Comparison of ENCODE assay signal across 9 mouse cellular contexts in genomic region chr9:70834730-70835154, GRCm38 (mm10).
DNase-seq lines count a peak whose midpoint lies in the region; ATAC-seq and TF ChIP-seq lines count a peak whose summit lies in the region.
"Had no signal": no experiment of that assay in that cellular context is flagged by ENCODE, and none has a peak within 500 bp of the region (broad histone marks: within the 10 kb centered on the region; RNA-seq: fewer than 3 reads in every experiment).

No protein-coding gene starts in this region.

- peak; percentile 24 for DNase-seq in left cerebral cortex, adult 2 months (ENCODE audit: extremely low spot score in 1 of 2, low spot score in 2 of 2)
- DNase-seq in left cerebral cortex, adult 11 months (ENCODE audit: low spot score), result no peak
- peak; percentile 82 for DNase-seq in adrenal gland, postnatal 14 days
- DNase-seq in frontal cortex, postnatal 36 days (ENCODE audit: low spot score in 2 of 2), result peak; percentile 24 to 26
- DNase-seq in intestine, embryonic 14.5 days (ENCODE audit: low spot score), result peak; percentile 73
- DNase-seq in limb, embryonic 10.5 days (ENCODE audit: low spot score), result no peak
- DNase-seq in urinary bladder, postnatal 14 days (ENCODE audit: low spot score), result peak; percentile 91

- H3ac ChIP-seq in myocyte (ENCODE audit: control insufficient read depth, insufficient read length), result no peak overlapping the region

- intact Hi-C loops in left cerebral cortex, adult 2 months (cut with DNase I), result no loop called here

- no peak for TF ChIP-seq POLR2A in myocyte (IDR thresholded peaks at IDR 0.05; ENCODE audit: insufficient read length, low read depth)

- no peaks in the 10 kb centered on the region for H3K9me3 ChIP-seq in intestine, embryonic 14.5 days (ENCODE audit: control insufficient read depth, low read length)
- H3K9me3 ChIP-seq in limb, embryonic 10.5 days (replicated peaks), result no peaks in the 10 kb centered on the region
- H3K9me3 ChIP-seq: neural tube, embryonic 12.5 days had no signal

- WGBS in intestine, embryonic 14.5 days, result 35% methylated on average over 4 of the region's 4 CpGs
- WGBS in limb, embryonic 10.5 days, result 78% methylated on average over 4 of the region's 4 CpGs

- no peak overlapping the region for H3K4me2 ChIP-seq in intestine, embryonic 14.5 days (ENCODE audit: low read length)
- H3K4me2 ChIP-seq in myocyte (ENCODE audit: low read depth), result peak overlapping the region; percentile 54
- H3K4me2 ChIP-seq: neural tube, embryonic 12.5 days had no signal

- H3K27me3 ChIP-seq in intestine, embryonic 14.5 days (replicated peaks; ENCODE audit: control insufficient read depth, insufficient read depth, low read length), result no peaks in the 10 kb centered on the region
- H3K27me3 ChIP-seq in limb, embryonic 10.5 days (ENCODE audit: low read depth, poor library complexity, severe bottlenecking), result no peaks in the 10 kb centered on the region
- H3K27me3 ChIP-seq in myocyte (ENCODE audit: control insufficient read depth, insufficient read depth, insufficient read length), result no peaks in the 10 kb centered on the region
- H3K27me3 ChIP-seq: neural tube, embryonic 12.5 days had no signal

- H3K27ac ChIP-seq in left cerebral cortex, adult 2 months, result peak overlapping the region; percentile 63; the same call in 1 of the 2 replicates
- peak overlapping the region; percentile 34; the same call in 1 of the 2 replicates for H3K27ac ChIP-seq in intestine, embryonic 14.5 days (ENCODE audit: low read depth)
- H3K27ac ChIP-seq in limb, embryonic 10.5 days, result 0 out of 2 replicates have a peak overlapping the region, but pooled peaks have one; percentile 7
- H3K27ac ChIP-seq: neural tube, embryonic 12.5 days had no signal

- no peaks in the 10 kb centered on the region for H3K79me2 ChIP-seq in myocyte (ENCODE audit: control insufficient read depth, insufficient read depth)

- H3K4me1 ChIP-seq in intestine, embryonic 14.5 days (replicated peaks; ENCODE audit: control insufficient read depth, insufficient read depth, low read length), result peaks cover 3% of the 10 kb centered on the region; the same call in 1 of the 2 replicates
- H3K4me1 ChIP-seq in limb, embryonic 10.5 days, result peaks cover 6% of the 10 kb centered on the region; the same call in 1 of the 2 replicates
- H3K4me1 ChIP-seq: neural tube, embryonic 12.5 days had no signal

- H3K36me3 ChIP-seq in intestine, embryonic 14.5 days (ENCODE audit: control insufficient read depth, insufficient read depth, low read length), result no peaks in the 10 kb centered on the region
- H3K36me3 ChIP-seq in limb, embryonic 10.5 days, result no peaks in the 10 kb centered on the region
- H3K36me3 ChIP-seq in myocyte (ENCODE audit: control insufficient read depth, insufficient read depth), result no peaks in the 10 kb centered on the region
- H3K36me3 ChIP-seq: neural tube, embryonic 12.5 days had no signal

- ATAC-seq in intestine, embryonic 14.5 days (replicated peaks; ENCODE audit: low FRiP score, low TSS enrichment, low read depth), result peak; percentile 70

- H3K9ac ChIP-seq in intestine, embryonic 14.5 days (ENCODE audit: low read length), result no peak overlapping the region
- H3K9ac ChIP-seq: neural tube, embryonic 12.5 days had no signal

- TF ChIP-seq CTCF in left cerebral cortex, adult 2 months (IDR thresholded peaks at IDR 0.05), result no peak

- H3K4me3 ChIP-seq in left cerebral cortex, adult 2 months, result no peak overlapping the region
- no peak overlapping the region for H3K4me3 ChIP-seq in intestine, embryonic 14.5 days (ENCODE audit: low read depth, low read length)
- H3K4me3 ChIP-seq in limb, embryonic 10.5 days, result no peak overlapping the region
- H3K4me3 ChIP-seq in myocyte, result no peak overlapping the region
- H3K4me3 ChIP-seq: neural tube, embryonic 12.5 days had no signal

TF ChIP-seq in myocyte, 11 proteins besides CTCF, POLR2A, EP300 and RAD21:
- TF ChIP-seq TCF3 (IDR thresholded peaks at IDR 0.05; ENCODE audit: insufficient read length, low read depth) (no peak), MYOD1 (IDR thresholded peaks at IDR 0.05; ENCODE audit: control insufficient read depth in 1 of 3, insufficient read length in 2 of 3, low read depth in 2 of 3) (peak in 2 of 3 experiments; percentile 34 to 43), MYOG (IDR thresholded peaks at IDR 0.05; ENCODE audit: control insufficient read depth in 1 of 3, insufficient read depth in 1 of 3, insufficient read length in 2 of 3, low read depth in 2 of 3) (peak in 1 of 3 experiments; percentile 61), TCF12 (IDR thresholded peaks at IDR 0.05; ENCODE audit: insufficient read depth, poor library complexity, severe bottlenecking) (peak; percentile 2), USF1 (IDR thresholded peaks at IDR 0.05; ENCODE audit: low read depth) (peak; percentile 11), CEBPB (IDR thresholded peaks at IDR 0.05; ENCODE audit: insufficient read depth, poor library complexity, severe bottlenecking) (0 out of 2 replicates have a peak, but pooled peaks have one; percentile 13)

Comparison
In these comparisons a context has a peak if more than half of its experiments do, and no peak if none do; other contexts are left out.
1. DNase-seq: peak in left cerebral cortex, adult 2 months (2 of 2), adrenal gland, postnatal 14 days (single experiment), frontal cortex, postnatal 36 days (2 of 2), intestine, embryonic 14.5 days (single experiment) and urinary bladder, postnatal 14 days (single experiment); none in left cerebral cortex, adult 11 months (single experiment) and limb, embryonic 10.5 days (single experiment).
2. H3K27ac ChIP-seq: peak in every context shown above with its lines; median percentile 63 in left cerebral cortex, adult 2 months; 34 in intestine, embryonic 14.5 days; 7 in limb, embryonic 10.5 days.